ENCODE assay signal across 17 mouse cellular contexts in genomic region chr6:134847550-134847949, GRCm38 (mm10). TPM values are rescaled to one million over a fixed set of nuclear protein-coding genes. Genes with fewer than 3 reads are reported as not detected.
A peak's percentile ranks its signal among the peaks of the same experiment; 100 is the strongest.
DNase-seq lines count a peak whose midpoint lies in the region; ATAC-seq lines count a peak whose summit lies in the region.
"Had no signal": no experiment of that assay in that cellular context is flagged by ENCODE, and none has a peak within 500 bp of the region (broad histone marks: within the 10 kb centered on the region; RNA-seq: fewer than 3 reads in every experiment).

No protein-coding gene starts in this region.

- 95% methylated on average over 4 of the region's 4 CpGs for WGBS in neural tube, embryonic 14.5 days
- 95% methylated on average over 4 of the region's 4 CpGs for WGBS in neural tube, embryonic 15.5 days

- H3K9me3 ChIP-seq in neural tube, embryonic 14.5 days (ENCODE audit: control insufficient read depth, low read length) = no peaks in the 10 kb centered on the region
- H3K9me3 ChIP-seq in neural tube, embryonic 15.5 days (replicated peaks) = no peaks in the 10 kb centered on the region
- H3K9me3 ChIP-seq: embryonic facial prominence, embryonic 10.5 days; embryonic facial prominence, embryonic 12.5 days; forebrain, embryonic 13.5 days; forebrain, embryonic 15.5 days; G1E had no signal

- H3K9ac ChIP-seq in neural tube, embryonic 14.5 days (replicated peaks; ENCODE audit: low read depth, low read length) = no peak overlapping the region
- H3K9ac ChIP-seq in neural tube, embryonic 15.5 days (replicated peaks) = no peak overlapping the region
- H3K9ac ChIP-seq: embryonic facial prominence, embryonic 12.5 days; forebrain, embryonic 13.5 days; forebrain, embryonic 15.5 days; forebrain, postnatal 0 days had no signal

- no peak overlapping the region for H3K4me3 ChIP-seq in neural tube, embryonic 14.5 days (ENCODE audit: low read depth, low read length)
- H3K4me3 ChIP-seq in neural tube, embryonic 15.5 days (replicated peaks) = no peak overlapping the region
- H3K4me3 ChIP-seq: embryonic facial prominence, embryonic 10.5 days; embryonic facial prominence, embryonic 12.5 days; forebrain, embryonic 13.5 days; forebrain, embryonic 15.5 days had no signal

- H3K4me1 ChIP-seq in neural tube, embryonic 14.5 days (ENCODE audit: control insufficient read depth, insufficient read depth, low read length) = no peaks in the 10 kb centered on the region
- no peaks in the 10 kb centered on the region for H3K4me1 ChIP-seq in neural tube, embryonic 15.5 days
- H3K4me1 ChIP-seq: embryonic facial prominence, embryonic 12.5 days; forebrain, embryonic 13.5 days; forebrain, embryonic 15.5 days had no signal

- H3K27ac ChIP-seq in neural tube, embryonic 14.5 days (ENCODE audit: low read depth, low read length) = no peak overlapping the region
- H3K27ac ChIP-seq in neural tube, embryonic 15.5 days (replicated peaks) = no peak overlapping the region
- H3K27ac ChIP-seq: embryonic facial prominence, embryonic 10.5 days; embryonic facial prominence, embryonic 12.5 days; forebrain, embryonic 13.5 days; forebrain, embryonic 15.5 days had no signal

- H3K36me3 ChIP-seq in neural tube, embryonic 14.5 days (ENCODE audit: control insufficient read depth, insufficient read depth, low read length) = no peaks in the 10 kb centered on the region
- peaks cover 20% of the 10 kb centered on the region for H3K36me3 ChIP-seq in neural tube, embryonic 15.5 days
- H3K36me3 ChIP-seq: embryonic facial prominence, embryonic 10.5 days; embryonic facial prominence, embryonic 12.5 days had no signal

- peak; percentile 73 for ATAC-seq in frontal cortex, adult (ENCODE audit: low TSS enrichment)
- ATAC-seq in neural tube, embryonic 14.5 days (ENCODE audit: low read depth) = 0 out of 2 replicates have a peak, but pooled peaks have one; percentile 14
- no peak; the same call in 1 of the 2 replicates for ATAC-seq in neural tube, embryonic 15.5 days (ENCODE audit: low FRiP score)
- ATAC-seq: forebrain, embryonic 13.5 days; forebrain, embryonic 15.5 days; forebrain, postnatal 0 days; Patski had no signal

- H3K4me2 ChIP-seq in neural tube, embryonic 14.5 days (ENCODE audit: low read depth, low read length) = no peak overlapping the region
- no peak overlapping the region for H3K4me2 ChIP-seq in neural tube, embryonic 15.5 days
- H3K4me2 ChIP-seq: embryonic facial prominence, embryonic 12.5 days; forebrain, embryonic 13.5 days; forebrain, embryonic 15.5 days had no signal

- no peak for DNase-seq in frontal cortex, postnatal 25 days (ENCODE audit: low spot score in 2 of 2)
- peak; percentile 44 for DNase-seq in brain, adult 2 months (ENCODE audit: low read depth, low spot score)
- DNase-seq: adrenal gland, adult 8-10 months; cerebellum, adult 11 months; cerebellum, adult 8-10 months; cerebellum, adult 9-11 months had no signal

- H3K27me3 ChIP-seq in neural tube, embryonic 14.5 days (ENCODE audit: control insufficient read depth, insufficient read depth, low read length) = no peaks in the 10 kb centered on the region
- H3K27me3 ChIP-seq in neural tube, embryonic 15.5 days (replicated peaks) = no peaks in the 10 kb centered on the region
- H3K27me3 ChIP-seq: CH12.LX; embryonic facial prominence, embryonic 12.5 days; forebrain, embryonic 13.5 days; forebrain, embryonic 15.5 days; Patski had no signal

RNA-seq across cellular contexts. Expression of gene Crebl2, which starts 17.6 kb away (rescaled TPM):
- polyA plus RNA-seq in neural tube, embryonic 14.5 days (2014; fragmentation: Nextera tagmentation; extraction: Ambion mirVana) = 4.3 and 4.8 TPM in 2 replicates
- 3.9 and 4.6 TPM in 2 replicates for polyA plus RNA-seq in neural tube, embryonic 15.5 days (2015; fragmentation: Nextera tagmentation; extraction: Ambion mirVana)

RNA-seq across cellular contexts. Expression of gene Gpr19, which starts 50.8 kb away (rescaled TPM):
- polyA plus RNA-seq in neural tube, embryonic 14.5 days (2014; fragmentation: Nextera tagmentation; extraction: Ambion mirVana) = 35.9 and 37.3 TPM in 2 replicates
- 31.2 and 37.0 TPM in 2 replicates for polyA plus RNA-seq in neural tube, embryonic 15.5 days (2015; fragmentation: Nextera tagmentation; extraction: Ambion mirVana)

RNA-seq across cellular contexts. Expression of gene Dusp16, which starts 55.1 kb away (rescaled TPM):
- 3.5 and 7.8 TPM in 2 replicates for polyA plus RNA-seq in neural tube, embryonic 14.5 days (2014; fragmentation: Nextera tagmentation; extraction: Ambion mirVana)
- polyA plus RNA-seq in neural tube, embryonic 15.5 days (2015; fragmentation: Nextera tagmentation; extraction: Ambion mirVana) = 5.2 and 6.6 TPM in 2 replicates
